Mouse (Mus musculus) common myeloid progenitor, adult 5-6 weeks (primary cell): ENCODE measurements at regions not wholly inside any gene's neighbourhood (a gene's known extent, or its start where the extent isn't known, plus 50 kb on each side); places are given as distances from the start of the nearest gene placed in this dataset.

Experiments
- ATAC-seq: replicated peaks from 2 replicates; pipeline ENCODE4 v1.8.0; 2016; ENCODE audit warnings: low read depth, mild to moderate bottlenecking, moderate TSS enrichment, inconsistent platforms; ENCODE audit not compliant: poor library complexity, severe bottlenecking

DNA sequence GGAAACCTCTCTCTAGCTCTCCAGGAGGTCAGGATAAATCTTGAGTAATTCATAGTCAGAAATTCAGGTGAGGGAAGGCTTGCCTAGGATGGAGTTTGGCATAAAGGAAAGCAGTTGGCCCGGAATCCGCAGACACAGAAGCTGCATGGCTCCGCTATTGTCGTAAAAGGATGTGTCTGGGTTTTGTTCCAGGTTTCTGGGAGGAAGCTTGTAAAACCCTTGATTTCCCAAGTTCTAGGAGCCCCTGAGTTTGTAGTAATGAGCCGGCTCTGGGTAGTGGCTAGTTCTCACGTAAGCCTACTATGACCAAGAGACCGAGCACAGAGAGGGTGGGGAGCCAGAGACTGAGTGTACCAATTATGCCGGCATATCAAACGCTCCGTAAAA lies 52.7 kb upstream of the Gm21915 start:
- ATAC-seq, result no peak; the same call in 1 of the 2 replicates

DNA sequence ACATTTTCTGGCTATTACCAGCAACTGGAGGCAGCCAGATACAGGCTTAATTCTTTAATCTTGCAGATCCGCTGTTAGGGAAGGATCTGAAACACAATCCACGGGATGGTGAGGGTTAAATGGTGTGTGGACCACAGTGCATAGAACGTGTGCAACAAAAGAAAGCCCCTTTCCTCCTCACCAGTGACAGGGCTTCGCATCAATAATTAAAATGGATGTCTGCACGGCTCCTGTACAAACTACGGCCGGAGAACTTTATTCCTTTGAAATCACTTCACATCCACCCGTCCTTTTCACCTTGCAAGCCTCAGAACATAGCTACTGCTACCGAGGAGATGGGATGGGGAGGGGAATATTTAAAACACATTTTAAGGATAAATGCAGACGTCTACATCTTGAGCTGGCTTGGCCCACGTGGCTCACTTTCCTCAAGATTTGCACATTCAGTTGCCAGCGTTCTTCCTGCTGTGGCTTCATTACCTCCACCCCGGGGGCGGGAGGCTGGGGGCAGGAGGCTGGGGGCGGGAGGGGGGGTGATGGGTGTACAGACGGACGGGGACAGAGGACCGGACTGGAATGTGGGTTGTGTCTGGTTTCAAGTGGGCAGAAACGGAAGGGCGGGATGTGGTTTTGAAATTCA lies 53.3 kb upstream of the Gm21915 start:
- ATAC-seq, result peak; percentile 30

DNA sequence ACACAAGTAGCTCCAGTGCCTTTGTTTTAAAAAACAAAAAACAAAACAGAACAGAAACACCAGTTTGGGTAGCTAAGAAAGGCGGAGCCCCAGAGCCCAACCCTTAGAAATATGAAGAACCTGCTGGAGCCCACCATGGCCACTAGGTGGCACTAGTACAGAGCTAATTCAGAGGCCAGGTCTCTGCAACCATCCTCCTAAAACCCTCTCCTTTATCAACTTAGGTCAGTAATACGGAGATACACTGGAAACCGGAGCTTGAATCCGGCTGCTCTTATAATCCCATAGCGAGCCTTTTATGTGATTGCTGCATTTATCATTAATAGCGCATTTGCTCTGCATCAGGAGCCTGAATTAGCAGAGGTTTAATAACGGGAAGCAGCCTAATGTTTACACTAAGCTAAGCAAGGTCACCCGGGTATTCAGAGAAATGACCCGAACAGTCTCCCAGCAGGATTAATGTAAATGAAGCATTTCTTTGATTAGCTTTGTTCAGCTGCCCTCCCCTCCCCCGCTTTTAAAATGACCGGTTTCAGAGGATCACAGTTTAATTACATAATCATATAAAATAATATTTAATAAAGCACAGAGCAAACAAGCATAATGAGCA lies 53.9 kb upstream of the Gm21915 start:
- ATAC-seq, result peak; percentile 84

DNA sequence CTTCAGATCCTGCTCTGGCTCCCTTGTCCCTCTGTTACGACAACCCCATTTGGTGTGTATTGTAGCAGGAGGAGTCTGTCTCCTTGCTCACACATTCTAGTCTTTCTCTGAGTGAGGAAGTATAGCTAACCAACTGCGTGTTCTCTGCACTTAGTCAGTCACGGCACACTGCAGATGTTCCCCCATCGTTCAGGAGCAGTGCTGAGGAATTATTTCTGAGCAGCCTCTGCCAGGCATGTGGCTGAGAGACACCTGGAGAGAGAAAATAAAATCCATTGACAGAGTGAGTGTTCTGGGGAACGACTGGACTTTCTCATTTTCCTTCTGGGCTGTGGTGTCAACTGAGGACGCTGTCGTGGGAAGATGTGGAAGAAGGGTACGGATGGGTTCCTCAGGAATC lies 54.5 kb upstream of the Gm21915 start:
- ATAC-seq, result no peak

DNA sequence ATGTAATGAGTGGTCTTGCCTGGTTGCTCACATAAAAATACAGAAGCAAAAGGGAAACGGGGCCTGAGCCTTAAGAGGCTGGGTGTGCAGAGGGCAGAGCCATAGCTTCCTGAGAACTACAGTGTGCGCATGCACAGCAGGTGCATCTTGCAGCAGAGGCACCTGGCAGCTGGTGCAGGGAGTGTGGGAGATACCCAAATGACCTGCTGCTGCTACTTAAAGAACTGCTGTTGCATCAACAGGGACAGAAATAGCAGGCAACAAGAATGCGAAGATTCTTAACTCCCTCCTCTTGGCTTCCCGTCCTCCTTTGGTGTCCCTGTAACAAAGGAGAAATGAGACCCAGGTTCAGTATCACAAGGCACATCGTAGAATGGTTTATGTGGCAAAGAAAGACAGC lies 56.3 kb upstream of the Gm21915 start:
- no peak for ATAC-seq

DNA sequence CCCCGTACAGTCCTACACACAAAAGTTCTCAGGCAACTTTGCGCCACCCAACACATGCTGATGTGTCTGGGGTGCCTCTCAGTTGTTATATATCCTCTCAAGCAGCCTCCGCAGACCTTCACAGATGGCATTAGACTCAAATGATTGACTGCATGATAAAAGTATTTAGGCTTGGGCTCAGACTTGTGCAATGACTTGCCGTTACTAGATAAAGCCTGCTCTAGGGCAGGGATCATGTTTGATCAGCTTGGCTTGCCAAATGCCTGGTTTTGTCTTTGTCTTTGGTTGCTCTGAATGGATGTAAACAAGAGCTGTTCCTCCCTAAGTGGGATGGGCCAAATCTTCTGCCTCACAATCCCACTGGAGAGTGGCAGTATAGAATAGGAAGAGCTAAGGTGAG lies 57.2 kb upstream of the Gm21915 start:
- ATAC-seq, result no peak; the same call in 1 of the 2 replicates

DNA sequence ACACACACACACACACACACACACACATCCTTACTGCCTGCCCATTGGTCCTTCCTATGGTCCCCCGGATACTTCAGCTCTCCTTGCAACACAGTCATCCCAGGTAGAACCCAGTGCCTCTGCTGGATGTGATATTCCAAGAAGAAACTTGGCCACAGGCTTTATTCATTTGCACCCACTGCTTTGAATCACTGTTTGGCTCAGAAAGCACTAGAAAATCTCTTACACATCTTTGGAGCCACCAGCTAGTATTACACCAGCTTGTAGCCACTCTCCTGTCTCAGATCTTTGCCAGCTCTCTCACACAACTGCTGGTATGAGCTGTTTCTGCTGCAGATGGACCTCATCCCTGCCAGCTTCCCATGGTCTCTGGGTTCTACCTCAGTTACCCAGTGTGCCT lies 57.7 kb upstream of the Gm21915 start:
- no peak for ATAC-seq

DNA sequence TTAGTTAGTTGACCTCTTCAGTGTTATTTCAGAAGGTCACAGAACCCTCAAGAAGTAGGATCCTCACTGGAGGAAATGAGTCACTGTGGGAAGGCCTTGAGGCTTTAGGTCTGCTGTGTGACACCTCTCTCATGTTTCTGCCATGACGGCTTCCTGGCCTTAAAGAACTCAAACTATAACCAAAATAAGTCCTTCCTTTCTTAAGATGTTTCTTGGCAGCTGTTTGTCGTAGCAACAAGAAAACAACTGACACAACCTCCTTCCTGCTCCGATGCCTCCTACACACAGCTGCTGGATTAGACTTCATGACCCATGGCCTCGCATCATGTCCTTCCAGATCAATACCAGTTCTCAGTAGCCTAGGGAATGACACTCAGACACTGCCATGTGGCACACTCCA lies 58.1 kb upstream of the Gm21915 start:
- ATAC-seq, result peak; percentile 30

DNA sequence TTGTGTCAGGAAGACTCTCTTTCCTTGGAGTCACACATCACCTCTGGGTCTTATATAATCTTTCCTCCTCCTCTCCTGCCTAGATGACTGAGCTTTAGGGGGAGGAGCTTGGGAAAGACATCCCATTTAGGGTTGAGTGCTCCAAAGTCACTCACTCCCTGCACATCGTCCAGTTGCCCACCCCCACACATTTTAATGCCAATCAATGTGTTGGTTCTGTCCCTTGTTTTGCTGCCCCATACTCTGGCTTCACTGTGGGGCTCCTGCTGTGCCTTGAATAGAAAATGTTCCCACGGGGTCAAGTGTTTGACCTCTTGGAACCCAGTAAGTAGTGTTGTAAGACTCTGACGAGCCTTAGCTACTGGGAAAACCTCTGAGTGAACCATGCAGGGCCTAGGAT lies 58.8 kb upstream of the Gm21915 start:
- no peak for ATAC-seq

DNA sequence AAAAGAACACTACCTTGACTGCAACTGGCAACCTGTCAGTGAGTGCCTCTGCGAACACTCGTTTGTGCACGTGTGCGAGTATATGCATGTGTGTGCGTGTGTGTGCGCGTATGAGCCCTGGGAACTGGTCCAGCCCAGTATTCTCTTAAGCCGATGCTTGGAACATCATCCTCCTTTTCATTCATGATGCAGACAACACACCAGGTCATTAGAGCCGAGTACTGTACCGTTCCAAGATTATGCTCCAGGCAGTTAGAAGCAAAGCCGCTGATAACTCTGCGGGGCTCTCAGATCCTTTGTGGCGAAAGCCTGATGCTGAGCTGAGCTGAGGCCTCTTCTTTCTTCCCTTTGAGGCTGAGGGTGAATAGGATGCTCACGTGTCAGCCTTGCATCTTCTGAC lies 61.8 kb upstream of the Gm21915 start:
- no peak for ATAC-seq

DNA sequence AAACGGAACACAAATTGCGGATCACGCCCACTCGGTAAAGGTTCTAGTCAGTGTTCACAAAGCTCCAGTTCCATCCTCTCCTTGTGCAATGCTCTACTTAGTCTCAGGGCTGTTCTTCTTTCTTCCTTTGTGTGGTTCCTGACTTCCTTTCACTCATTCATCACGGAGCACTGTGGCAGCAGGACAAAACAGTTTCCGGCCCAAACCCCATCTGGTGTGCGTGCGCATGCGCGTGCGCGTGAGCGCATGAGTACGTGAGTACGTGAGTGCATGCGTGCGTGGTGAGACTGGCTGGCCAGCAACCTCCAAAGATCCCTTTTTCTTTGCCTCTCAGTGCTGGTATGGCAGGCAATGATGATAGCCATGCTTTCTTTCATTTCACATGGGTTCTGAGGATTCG lies 62.5 kb upstream of the Gm21915 start:
- ATAC-seq, result peak; percentile 73

DNA sequence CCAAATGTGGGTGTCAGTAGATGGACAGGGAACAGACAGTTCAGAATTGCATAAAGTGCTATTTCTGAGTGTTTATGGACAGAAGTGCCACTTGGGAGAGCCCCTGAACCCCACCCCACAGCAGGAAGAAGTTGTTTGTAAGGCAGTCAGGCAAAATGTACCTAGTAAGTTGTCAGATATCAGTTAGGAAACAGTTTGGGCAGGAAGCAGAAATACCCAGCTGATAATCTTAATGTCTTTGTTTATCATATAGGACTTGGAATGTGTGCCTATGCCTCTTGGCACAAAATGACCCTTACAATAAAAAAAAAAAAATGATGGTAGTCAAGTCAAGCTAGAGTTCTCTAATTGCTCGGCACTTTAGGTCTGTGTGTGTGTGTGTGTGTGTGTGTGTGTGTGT lies 66.9 kb upstream of the Gm21915 start:
- ATAC-seq, result peak; percentile 42

DNA sequence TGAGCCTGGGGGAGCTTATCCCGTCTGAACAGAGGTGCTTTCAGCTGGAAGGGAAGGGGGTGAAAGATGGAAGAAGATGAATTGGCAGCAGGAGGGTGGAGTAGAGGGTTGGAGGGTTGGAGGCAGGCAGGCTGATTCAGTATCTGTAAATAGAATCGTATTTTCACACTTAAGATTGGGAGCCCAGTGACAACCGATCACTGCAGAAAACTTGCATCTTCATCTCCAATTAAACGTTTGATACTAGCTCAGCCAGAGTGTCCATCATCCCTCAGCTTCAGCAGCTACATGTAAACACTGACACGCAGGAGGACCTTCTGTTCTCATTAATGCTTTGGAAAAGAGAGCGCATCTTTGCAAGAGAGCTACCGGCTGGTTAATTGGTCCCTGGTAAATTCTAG lies 67.2 kb upstream of the Gramd1b start:
- no peak for ATAC-seq

DNA sequence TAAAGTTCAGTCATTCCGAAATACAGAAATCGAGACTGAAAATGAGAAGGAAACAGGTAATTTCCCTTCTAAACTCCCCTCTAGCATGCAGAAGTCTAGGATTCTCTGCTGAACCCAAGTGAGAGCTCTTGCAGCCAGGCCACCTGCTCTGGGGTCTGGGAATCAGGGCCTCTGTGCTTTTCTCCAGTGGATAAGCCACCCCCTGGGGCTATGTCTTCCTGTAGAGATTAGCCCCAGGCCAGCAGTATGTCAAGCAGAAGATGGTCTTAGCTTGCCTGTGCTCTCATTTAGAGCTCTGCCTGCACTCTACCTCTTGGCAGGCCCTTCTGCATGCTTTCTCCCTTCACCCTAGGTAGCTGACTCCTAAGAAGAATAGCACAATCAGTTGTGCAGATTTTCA lies 56.2 kb upstream of the Gramd1b start:
- no peak for ATAC-seq

DNA sequence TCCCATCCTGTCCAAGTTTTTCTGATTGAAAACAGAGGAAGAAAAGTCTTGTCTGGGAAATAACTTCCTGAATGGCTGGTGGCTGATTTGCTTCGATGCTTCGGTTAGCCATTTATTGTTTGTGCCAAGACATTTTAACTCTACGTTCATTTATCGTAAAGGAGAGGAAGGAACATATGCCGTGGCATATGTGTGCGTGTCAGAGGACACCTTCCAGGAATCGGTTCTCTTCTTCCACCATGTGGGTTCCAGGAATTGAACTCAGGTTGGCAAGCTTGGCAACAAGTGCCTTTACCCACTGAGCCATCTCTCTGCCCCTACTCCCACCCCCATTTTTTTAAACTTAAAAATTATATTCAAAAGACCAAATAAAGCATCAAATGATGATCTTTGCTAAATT lies 55.4 kb upstream of the Gramd1b start:
- ATAC-seq, result no peak

DNA sequence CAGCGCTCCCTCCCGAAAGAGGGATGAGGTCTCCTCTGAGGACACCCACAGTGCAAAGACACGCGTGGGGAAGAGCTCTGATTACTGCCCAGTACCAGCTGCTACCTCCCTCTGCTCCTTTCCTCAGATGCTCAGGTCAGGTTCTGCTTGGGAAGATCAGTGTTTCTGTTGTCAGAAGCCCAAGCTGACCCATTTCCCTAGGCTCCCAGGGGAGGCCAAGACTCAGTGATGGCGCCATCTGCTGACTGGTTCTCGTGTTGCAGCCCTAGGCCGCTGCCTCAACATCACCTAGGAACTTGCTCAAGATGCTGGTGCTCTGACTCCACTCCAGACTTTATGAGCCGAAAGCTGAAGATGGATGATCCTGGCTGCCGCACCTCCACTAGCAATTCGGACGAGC lies 52.4 kb upstream of the Gramd1b start:
- ATAC-seq, result peak; percentile 61; the same call in 1 of the 2 replicates

DNA sequence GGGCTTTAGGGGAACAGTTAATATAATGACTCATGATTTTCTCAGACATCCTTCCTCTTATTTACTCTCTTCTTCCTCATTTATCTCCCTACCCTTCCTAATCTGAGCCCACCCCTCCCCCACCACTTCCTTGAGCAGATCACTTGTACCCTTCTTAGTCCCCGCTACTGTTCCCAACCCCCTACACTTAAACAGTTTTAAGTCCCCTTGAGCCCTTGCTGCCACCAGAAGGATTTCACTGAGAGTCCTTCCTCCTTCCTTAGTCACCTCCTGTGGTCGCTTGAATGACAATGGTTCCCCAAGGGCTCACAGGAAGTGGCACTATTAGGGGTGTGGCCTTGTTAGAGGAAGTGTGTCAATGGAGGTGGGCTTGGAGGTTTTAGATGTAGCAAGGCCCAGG lies 50.7 kb upstream of the Gramd1b start:
- ATAC-seq, result peak; percentile 89
